Mouse (Mus musculus) MEL (cell line): ENCODE measurements at regions not wholly inside any gene's neighbourhood (a gene's known extent, or its start where the extent isn't known, plus 50 kb on each side); places are given as distances from the start of the nearest gene placed in this dataset.

Source experiments
- DNase-seq: peaks from one replicate; pipeline ENCODE4 v3.0.0; 2011; ENCODE audit warnings: low read depth, low spot score
- H3K27ac ChIP-seq: 2 replicates; pipeline ENCODE4 v1.5.1; 2012; ENCODE audit warnings: low read depth, mild to moderate bottlenecking, control low read depth, low read length, moderate library complexity; ENCODE audit not compliant: control insufficient read depth
- H3K27me3 ChIP-seq, 2 experiments: fragments of 150-350 bp in 1 of 2; sonication (generic) in 1 of 2; 2 replicates each; pipeline ENCODE4 v1.6.1; 2012; ENCODE audit warnings: low read length in 2 of 2, mild to moderate bottlenecking in 2 of 2, improper control_type of control experiment in 1 of 2, moderate library complexity in 1 of 2; ENCODE audit not compliant: insufficient read depth in 2 of 2, control insufficient read depth in 1 of 2
- H3K36me3 ChIP-seq, 2 experiments: 2 replicates each; pipeline ENCODE4 v1.6.1; 2012 to 2014; ENCODE audit warnings: low read length in 2 of 2, improper control_type of control experiment in 1 of 2, inconsistent platforms in 1 of 2, mild to moderate bottlenecking in 1 of 2; ENCODE audit not compliant: insufficient read depth in 2 of 2, control insufficient read depth in 1 of 2
- H3K4me1 ChIP-seq, 2 experiments: fragments of 150-350 bp in 1 of 2; sonication (generic) in 1 of 2; 2 replicates each; pipeline ENCODE4 v1.6.1; 2012; ENCODE audit warnings: low read length in 2 of 2, improper control_type of control experiment in 1 of 2, mild to moderate bottlenecking in 1 of 2; ENCODE audit not compliant: insufficient read depth in 2 of 2, control insufficient read depth in 1 of 2
- H3K4me3 ChIP-seq, 2 experiments: fragments of 150-350 bp in 1 of 2; sonication (generic) in 1 of 2; 2 replicates each; pipeline ENCODE4 v1.5.1; 2012; ENCODE audit warnings: low read depth in 2 of 2, low read length in 2 of 2, mild to moderate bottlenecking in 2 of 2, moderate library complexity in 2 of 2, control low read depth in 1 of 2, improper control_type of control experiment in 1 of 2; ENCODE audit not compliant: control insufficient read depth in 1 of 2, insufficient read depth in 1 of 2
- H3K79me2 ChIP-seq: 2 replicates; pipeline ENCODE4 v1.6.1; 2012; ENCODE audit warnings: mild to moderate bottlenecking, low read length, moderate library complexity; ENCODE audit not compliant: control insufficient read depth, poor library complexity, insufficient read depth
- H3K9ac ChIP-seq: 2 replicates; pipeline ENCODE4 v1.6.1; 2012; ENCODE audit warnings: low read depth, mild to moderate bottlenecking, control low read depth, low read length, moderate library complexity; ENCODE audit not compliant: control insufficient read depth, poor library complexity, severe bottlenecking
- H3K9me3 ChIP-seq: fragments of 150-350 bp; sonication (generic); replicated peaks from 2 replicates; pipeline ENCODE4 v1.6.1; 2012; ENCODE audit warnings: mild to moderate bottlenecking, low read length, improper control_type of control experiment, moderate library complexity; ENCODE audit not compliant: insufficient read depth
- CTCF ChIP-seq, 3 experiments: IDR thresholded peaks in 2 of 3; conservative IDR thresholded peaks in 1 of 3; 2 replicates each; pipeline ENCODE4 v1.5.1; 2011 to 2012; ENCODE audit warnings: low read length in 3 of 3, low read depth in 2 of 3, mild to moderate bottlenecking in 2 of 3, improper control_type of control experiment in 1 of 3, inconsistent platforms in 1 of 3, mixed read lengths in 1 of 3, moderate library complexity in 1 of 3; ENCODE audit not compliant: control insufficient read depth in 1 of 3, insufficient read depth in 1 of 3, poor library complexity in 1 of 3, severe bottlenecking in 1 of 3
- E2F4 ChIP-seq: IDR thresholded peaks from 2 replicates; pipeline ENCODE4 v1.6.1; 2011; ENCODE audit warnings: low read depth, low read length, improper control_type of control experiment, borderline replicate concordance
- EP300 ChIP-seq, 2 experiments: IDR thresholded peaks; 2 replicates each; pipeline ENCODE4 v1.6.1; 2011; ENCODE audit warnings: improper control_type of control experiment in 2 of 2, low read length in 2 of 2, low read depth in 1 of 2, mild to moderate bottlenecking in 1 of 2
- GABPA ChIP-seq: IDR thresholded peaks from 2 replicates; pipeline ENCODE4 v1.6.1; 2012; ENCODE audit warnings: low read depth, mild to moderate bottlenecking, inconsistent platforms, low read length, improper control_type of control experiment, moderate library complexity
- GATA1 ChIP-seq: IDR thresholded peaks from 2 replicates; pipeline ENCODE4 v1.6.1; 2011; ENCODE audit warnings: low read depth, low read length, improper control_type of control experiment
- JUND ChIP-seq: IDR thresholded peaks from 2 replicates; pipeline ENCODE4 v1.6.1; 2011; ENCODE audit warnings: low read depth, mild to moderate bottlenecking, improper control_type of control experiment, low read length
- KAT2A ChIP-seq: conservative IDR thresholded peaks from 2 replicates; pipeline ENCODE4 v1.6.1; 2012; ENCODE audit warnings: low read depth, low read length, improper control_type of control experiment, inconsistent platforms
- MAFK ChIP-seq: IDR thresholded peaks from 2 replicates; pipeline ENCODE4 v1.6.1; 2011; ENCODE audit warnings: low read depth, mild to moderate bottlenecking, low read length, improper control_type of control experiment, borderline replicate concordance
- MAX ChIP-seq: IDR thresholded peaks from 2 replicates; pipeline ENCODE4 v1.6.1; 2011; ENCODE audit warnings: low read length, improper control_type of control experiment
- MAZ ChIP-seq: IDR thresholded peaks from 2 replicates; pipeline ENCODE4 v1.6.1; 2012; ENCODE audit warnings: low read depth, mild to moderate bottlenecking, inconsistent platforms, low read length, improper control_type of control experiment
- MYB ChIP-seq: IDR thresholded peaks from 2 replicates; pipeline ENCODE4 v1.6.1; 2011; ENCODE audit warnings: mild to moderate bottlenecking, low read depth, low read length, improper control_type of control experiment
- MYC ChIP-seq: IDR thresholded peaks from 2 replicates; pipeline ENCODE4 v1.6.1; 2011; ENCODE audit warnings: low read depth, mild to moderate bottlenecking, low read length, improper control_type of control experiment, moderate library complexity
- NRF1 ChIP-seq: IDR thresholded peaks from 2 replicates; pipeline ENCODE4 v1.6.1; 2014; ENCODE audit warnings: low read depth, mild to moderate bottlenecking, inconsistent platforms, low read length, improper control_type of control experiment, moderate library complexity; ENCODE audit not compliant: poor library complexity, insufficient read depth, severe bottlenecking
- POLR2AphosphoS5 ChIP-seq: IDR thresholded peaks from 2 replicates; pipeline ENCODE4 v1.6.1; 2012; ENCODE audit warnings: low read depth, borderline replicate concordance, mild to moderate bottlenecking, inconsistent platforms, low read length, moderate library complexity, mixed read lengths
- RAD21 ChIP-seq: IDR thresholded peaks from 2 replicates; pipeline ENCODE4 v1.6.1; 2011; ENCODE audit warnings: mild to moderate bottlenecking, low read depth, low read length, improper control_type of control experiment
- RCOR1 ChIP-seq: IDR thresholded peaks from 2 replicates; pipeline ENCODE4 v1.6.1; 2012; ENCODE audit warnings: low read depth, mild to moderate bottlenecking, inconsistent platforms, low read length, improper control_type of control experiment
- SIN3A ChIP-seq: IDR thresholded peaks from 2 replicates; pipeline ENCODE4 v1.6.1; 2012; ENCODE audit warnings: low read length, improper control_type of control experiment, inconsistent platforms
- SMC3 ChIP-seq: IDR thresholded peaks from 2 replicates; pipeline ENCODE4 v1.6.1; 2011; ENCODE audit warnings: low read depth, low read length, improper control_type of control experiment
- TAL1 ChIP-seq: IDR thresholded peaks from 2 replicates; pipeline ENCODE4 v1.6.1; 2012; ENCODE audit warnings: mild to moderate bottlenecking, inconsistent platforms, low read length, moderate library complexity, mixed read lengths
- TBP ChIP-seq: IDR thresholded peaks from 2 replicates; pipeline ENCODE4 v1.8.0; 2011; ENCODE audit warnings: low read depth, low read length, improper control_type of control experiment
- TCF12 ChIP-seq: IDR thresholded peaks from 2 replicates; pipeline ENCODE4 v1.6.1; 2014; ENCODE audit warnings: low read depth, mild to moderate bottlenecking, inconsistent platforms, low read length, improper control_type of control experiment, moderate library complexity
- USF1 ChIP-seq: IDR thresholded peaks from 2 replicates; pipeline ENCODE4 v1.6.1; 2014; ENCODE audit warnings: low read depth, mild to moderate bottlenecking, inconsistent platforms, low read length, improper control_type of control experiment, moderate library complexity
- USF2 ChIP-seq, 2 experiments: IDR thresholded peaks; 2 replicates each; pipeline ENCODE4 v1.6.1; 2011 to 2012; ENCODE audit warnings: improper control_type of control experiment in 2 of 2, low read length in 2 of 2, borderline replicate concordance in 1 of 2, inconsistent platforms in 1 of 2, low read depth in 1 of 2, mild to moderate bottlenecking in 1 of 2; ENCODE audit not compliant: insufficient read depth in 1 of 2
- ZC3H11A ChIP-seq: IDR thresholded peaks from 2 replicates; pipeline ENCODE4 v1.6.1; 2012; ENCODE audit warnings: low read depth, mild to moderate bottlenecking, inconsistent platforms, low read length, improper control_type of control experiment
- ZKSCAN1 ChIP-seq: IDR thresholded peaks from 2 replicates; pipeline ENCODE4 v1.6.1; 2012; ENCODE audit warnings: low read depth, mild to moderate bottlenecking, inconsistent platforms, low read length, improper control_type of control experiment, moderate library complexity
- ZMIZ1 ChIP-seq: IDR thresholded peaks from 2 replicates; pipeline ENCODE4 v1.6.1; 2012; ENCODE audit warnings: low read depth, mild to moderate bottlenecking, inconsistent platforms, low read length, improper control_type of control experiment, moderate library complexity

- H3K4me3 ChIP-seq, result no peak overlapping the region
- H3K36me3 ChIP-seq, result no peaks in the 10 kb centered on the region
- no peaks in the 10 kb centered on the region for H3K9me3 ChIP-seq
- H3K4me1 ChIP-seq, result no peaks in the 10 kb centered on the region
- H3K27ac ChIP-seq, result no peak overlapping the region
- TF ChIP-seq RAD21 (no peak), JUND (no peak), E2F4 (no peak), SMC3 (no peak), CTCF (IDR thresholded peaks at IDR 0.05 in 2 of 3, conservative IDR thresholded peaks at IDR 0.05 in 1 of 3; ENCODE audit: control insufficient read depth in 1 of 3, insufficient read depth in 1 of 3, low read depth in 2 of 3, low read length in 3 of 3, poor library complexity in 1 of 3, severe bottlenecking in 1 of 3) (no peak), MYB (no peak), TAL1 (no peak), TCF12 (no peak), KAT2A (no peak), ZC3H11A (no peak), USF1 (no peak), MYC (no peak), MAZ (no peak), MAX (no peak), EP300 (IDR thresholded peaks at IDR 0.05; ENCODE audit: low read depth in 1 of 2, low read length in 2 of 2) (no peak), MAFK (no peak), TBP (no peak), USF2 (IDR thresholded peaks at IDR 0.05; ENCODE audit: borderline replicate concordance in 1 of 2, insufficient read depth in 1 of 2, low read depth in 1 of 2, low read length in 2 of 2) (no peak), ZKSCAN1 (no peak), POLR2AphosphoS5 (no peak)
- H3K9ac ChIP-seq, result no peak overlapping the region
- H3K79me2 ChIP-seq, result no peaks in the 10 kb centered on the region
- no peaks in the 10 kb centered on the region for H3K27me3 ChIP-seq
- DNase-seq, result no peak
These were observed 406.6 kb upstream of the Igfbp3 start for GRCm38 (mm10) chr11:7620320-7620719.

GRCm38 (mm10) chr11:7610752-7611151 is 397.0 kb upstream of the Igfbp3 start:
- Histone ChIP-seq H3K9me3 (no peaks in the 10 kb centered on the region), H3K27ac (no peak overlapping the region), H3K9ac (no peak overlapping the region), H3K4me3 (no peak overlapping the region), H3K79me2 (no peaks in the 10 kb centered on the region), H3K27me3 (no peaks in the 10 kb centered on the region), H3K4me1 (no peaks in the 10 kb centered on the region), H3K36me3 (no peaks in the 10 kb centered on the region)
- DNase-seq, result no peak
- TF ChIP-seq RCOR1 (no peak), ZC3H11A (no peak), TBP (no peak), MAX (no peak), ZMIZ1 (no peak), USF2 (IDR thresholded peaks at IDR 0.05; ENCODE audit: borderline replicate concordance in 1 of 2, insufficient read depth in 1 of 2, low read depth in 1 of 2, low read length in 2 of 2) (no peak), USF1 (no peak), GATA1 (no peak), GABPA (no peak), NRF1 (no peak), KAT2A (no peak), SIN3A (no peak), EP300 (IDR thresholded peaks at IDR 0.05; ENCODE audit: low read depth in 1 of 2, low read length in 2 of 2) (no peak)
